Comparison of ENCODE assay signal across 15 mouse cellular contexts in genomic region chr4:85340686-85341085, GRCm38 (mm10).
"Had no signal": no experiment of that assay in that cellular context is flagged by ENCODE, and none has a peak within 500 bp of the region (broad histone marks: within the 10 kb centered on the region; RNA-seq: fewer than 3 reads in every experiment).

No protein-coding gene starts in this region.

- DNase-seq: kidney, postnatal 25 days; layer of hippocampus, adult 9-11 months; layer of hippocampus, postnatal 36 days; lung, embryonic 14.5 days; lung, postnatal 10 days; lung, postnatal 4 days; midbrain, embryonic 14.5 days; retina, postnatal 1 day; thymus, adult 2 months; thymus, postnatal 36 days had no signal

- ATAC-seq: liver, embryonic 12.5 days had no signal

- H3K27me3 ChIP-seq: limb, embryonic 15.5 days; liver, embryonic 12.5 days; stomach, embryonic 15.5 days had no signal

- H3K4me1 ChIP-seq: limb, embryonic 15.5 days; liver, embryonic 12.5 days; midbrain, embryonic 10.5 days; stomach, embryonic 15.5 days had no signal

- H3K27ac ChIP-seq: limb, embryonic 15.5 days; liver, embryonic 12.5 days; midbrain, embryonic 10.5 days; stomach, embryonic 15.5 days had no signal

- H3K4me3 ChIP-seq: limb, embryonic 15.5 days; liver, embryonic 12.5 days; midbrain, embryonic 10.5 days; myocyte; stomach, embryonic 15.5 days had no signal
